Mouse (Mus musculus) embryonic facial prominence, embryonic 15.5 days (tissue): ENCODE measurements around the gene Abhd12b. TPM values are rescaled to one million over a fixed set of nuclear protein-coding genes. Genes with fewer than 3 reads are reported as not detected.

ENCODE experiments used
- ATAC-seq: fragments of 200-750 bp; cut with Nextera tagmentation; 2 replicates; pipeline ENCODE4 v1.8.0; 2017; ENCODE audit warnings: low read depth, moderate TSS enrichment; ENCODE audit not compliant: insufficient number of reproducible peaks, low FRiP score, low TSS enrichment
- H3K27ac ChIP-seq: fragments of 300-500 bp; sonication (generic); replicated peaks from 2 replicates; pipeline ENCODE4 v1.5.1; 2015; ENCODE audit warnings: mild to moderate bottlenecking, inconsistent platforms
- H3K27me3 ChIP-seq: fragments of 300-500 bp; sonication (generic); 2 replicates; pipeline ENCODE4 v1.6.1; 2015; ENCODE audit warnings: inconsistent platforms
- H3K36me3 ChIP-seq: fragments of 300-500 bp; sonication (generic); 2 replicates; pipeline ENCODE4 v1.6.1; 2015; ENCODE audit warnings: mild to moderate bottlenecking, inconsistent platforms
- H3K4me1 ChIP-seq: fragments of 300-500 bp; sonication (generic); 2 replicates; pipeline ENCODE4 v1.6.1; 2015; ENCODE audit warnings: inconsistent platforms
- H3K4me2 ChIP-seq: fragments of 300-500 bp; sonication (generic); replicated peaks from 2 replicates; pipeline ENCODE4 v1.6.1; 2015; ENCODE audit warnings: mild to moderate bottlenecking, inconsistent platforms
- H3K4me3 ChIP-seq: fragments of 300-500 bp; sonication (generic); replicated peaks from 2 replicates; pipeline ENCODE4 v1.5.1; 2015; ENCODE audit warnings: mild to moderate bottlenecking, inconsistent platforms
- H3K9ac ChIP-seq: fragments of 300-500 bp; sonication (generic); 2 replicates; pipeline ENCODE4 v1.6.1; 2015; ENCODE audit warnings: inconsistent platforms
- H3K9me3 ChIP-seq: fragments of 300-500 bp; sonication (generic); replicated peaks from 2 replicates; pipeline ENCODE4 v1.6.1; 2016; ENCODE audit warnings: inconsistent platforms
- WGBS: fragments of 180-500 bp; shearing (Covaris S2); methylation state at CpG from one replicate; pipeline ENCODE4 v1.1.7; 2015; 5-methylcytosine and 5-hydroxymethylcytosine counted together
- polyA plus RNA-seq: library from polyadenylated mRNA; unstranded; fragments of >200 nt; fragmentation: Nextera tagmentation; extraction: Ambion mirVana; gene quantifications from 2 replicates; pipeline ENCODE4 v1.2.1, GENCODE M21; 2015

The Abhd12b gene
- polyA plus RNA-seq, 1 experiment from 2014 or later: 1.1 TPM

GRCm38 (mm10) chr12:70113351-70113750 is 40.6 kb upstream of the Abhd12b start, which contains the start of gene Nin:
Gene Nin, minus strand, starts transcription at chr12:70113717.
- H3K4me3 ChIP-seq: no peak within 1 kb of the TSS; the same call in 1 of the 2 replicates
- H3K9me3 ChIP-seq: no peaks in the 10 kb centered on the region
- H3K27ac ChIP-seq: no peak within 1 kb of the TSS
- ATAC-seq: no peak
- 49% methylated on average over 11 of the region's 11 CpGs for WGBS
- H3K27me3 ChIP-seq: 0 out of 2 replicates have a peak, but pooled peaks cover 3% of the 10 kb centered on the region
- H3K36me3 ChIP-seq: no peaks in the 10 kb centered on the region
- H3K9ac ChIP-seq: no peak within 1 kb of the TSS
- peaks cover 22% of the 10 kb centered on the region for H3K4me1 ChIP-seq
- no peak within 1 kb of the TSS for H3K4me2 ChIP-seq

- 0 out of 2 replicates have a peak, but pooled peaks cover 2% of the 10 kb centered on the region for H3K27me3 ChIP-seq
- H3K9ac ChIP-seq: no peak overlapping the region
- no peak overlapping the region for H3K4me2 ChIP-seq
- H3K36me3 ChIP-seq: no peaks in the 10 kb centered on the region
- H3K9me3 ChIP-seq: no peaks in the 10 kb centered on the region
- H3K4me1 ChIP-seq: peaks cover 6% of the 10 kb centered on the region
- no peak overlapping the region for H3K4me3 ChIP-seq
- ATAC-seq: no peak
- H3K27ac ChIP-seq: no peak overlapping the region
- WGBS: 81% methylated on average over 10 of the region's 10 CpGs
Measured at GRCm38 (mm10) chr12:70117146-70117545, 36.8 kb upstream of the Abhd12b start.

- Histone ChIP-seq H3K27me3 (no peaks in the 10 kb centered on the region), H3K4me1 (no peaks in the 10 kb centered on the region), H3K4me2 (no peak overlapping the region), H3K36me3 (no peaks in the 10 kb centered on the region), H3K4me3 (no peak overlapping the region), H3K9me3 (no peaks in the 10 kb centered on the region), H3K9ac (no peak overlapping the region), H3K27ac (no peak overlapping the region)
- 79% methylated on average over 10 of the region's 10 CpGs for WGBS
- no peak for ATAC-seq
Measured at GRCm38 (mm10) chr12:70118721-70119345, 35.1 kb upstream of the Abhd12b start.

- Histone ChIP-seq H3K4me3 (no peak overlapping the region), H3K9ac (no peak overlapping the region), H3K27me3 (no peaks in the 10 kb centered on the region), H3K4me1 (no peaks in the 10 kb centered on the region), H3K9me3 (no peaks in the 10 kb centered on the region), H3K36me3 (no peaks in the 10 kb centered on the region), H3K4me2 (no peak overlapping the region), H3K27ac (no peak overlapping the region)
- 62% methylated on average over 2 of the region's 2 CpGs for WGBS
- ATAC-seq: no peak
Measured at GRCm38 (mm10) chr12:70119552-70119951, 34.4 kb upstream of the Abhd12b start.

- no peaks in the 10 kb centered on the region for H3K36me3 ChIP-seq
- H3K4me1 ChIP-seq: no peaks in the 10 kb centered on the region
- no peak for ATAC-seq
- no peaks in the 10 kb centered on the region for H3K9me3 ChIP-seq
- WGBS: 89% methylated on average over 4 of the region's 4 CpGs
- H3K4me2 ChIP-seq: no peak overlapping the region
- no peaks in the 10 kb centered on the region for H3K27me3 ChIP-seq
- H3K4me3 ChIP-seq: no peak overlapping the region
- H3K9ac ChIP-seq: no peak overlapping the region
- no peak overlapping the region for H3K27ac ChIP-seq
Measured at GRCm38 (mm10) chr12:70126626-70127025, 27.3 kb upstream of the Abhd12b start.

- ATAC-seq: no peak
- H3K27ac ChIP-seq: no peak overlapping the region
- no peaks in the 10 kb centered on the region for H3K27me3 ChIP-seq
- no peak overlapping the region for H3K4me2 ChIP-seq
- WGBS: 55% methylated on average over 5 of the region's 5 CpGs
- no peak overlapping the region for H3K9ac ChIP-seq
- no peak overlapping the region for H3K4me3 ChIP-seq
- H3K9me3 ChIP-seq: no peaks in the 10 kb centered on the region
- H3K36me3 ChIP-seq: no peaks in the 10 kb centered on the region
- no peaks in the 10 kb centered on the region for H3K4me1 ChIP-seq
Measured at GRCm38 (mm10) chr12:70129105-70129504, 24.8 kb upstream of the Abhd12b start.

- H3K9ac ChIP-seq: no peak overlapping the region
- H3K4me2 ChIP-seq: peak overlapping the region; percentile 40
- H3K4me1 ChIP-seq: no peaks in the 10 kb centered on the region
- no peak for ATAC-seq
- peak overlapping the region; percentile 29 for H3K4me3 ChIP-seq
- H3K27ac ChIP-seq: no peak overlapping the region
- no peaks in the 10 kb centered on the region for H3K27me3 ChIP-seq
- no peaks in the 10 kb centered on the region for H3K9me3 ChIP-seq
- H3K36me3 ChIP-seq: no peaks in the 10 kb centered on the region
- WGBS: 30% methylated on average over 20 of the region's 20 CpGs
Measured at GRCm38 (mm10) chr12:70131042-70131675, 22.8 kb upstream of the Abhd12b start.

- ATAC-seq: no peak
- H3K36me3 ChIP-seq: no peaks in the 10 kb centered on the region
- no peaks in the 10 kb centered on the region for H3K4me1 ChIP-seq
- H3K4me2 ChIP-seq: no peak overlapping the region
- H3K9me3 ChIP-seq: no peaks in the 10 kb centered on the region
- H3K27ac ChIP-seq: no peak overlapping the region
- no peaks in the 10 kb centered on the region for H3K27me3 ChIP-seq
- WGBS: 83% methylated on average over 20 of the region's 20 CpGs
- no peak overlapping the region for H3K9ac ChIP-seq
- no peak overlapping the region for H3K4me3 ChIP-seq
Measured at GRCm38 (mm10) chr12:70134627-70135235, 19.2 kb upstream of the Abhd12b start.

GRCm38 (mm10) chr12:70136185-70136756 is 17.7 kb upstream of the Abhd12b start:
- H3K4me3 ChIP-seq: no peak overlapping the region
- H3K27me3 ChIP-seq: no peaks in the 10 kb centered on the region
- no peak overlapping the region; the same call in 1 of the 2 replicates for H3K9ac ChIP-seq
- no peaks in the 10 kb centered on the region for H3K9me3 ChIP-seq
- H3K27ac ChIP-seq: no peak overlapping the region
- H3K4me1 ChIP-seq: no peaks in the 10 kb centered on the region
- ATAC-seq: no peak; the same call in 1 of the 2 replicates
- no peaks in the 10 kb centered on the region for H3K36me3 ChIP-seq
- WGBS: 60% methylated on average over 12 of the region's 12 CpGs
- H3K4me2 ChIP-seq: no peak overlapping the region

GRCm38 (mm10) chr12:70137095-70137494 is 16.8 kb upstream of the Abhd12b start:
- Histone ChIP-seq H3K27me3 (no peaks in the 10 kb centered on the region), H3K27ac (no peak overlapping the region), H3K4me3 (no peak overlapping the region), H3K9ac (no peak overlapping the region), H3K36me3 (no peaks in the 10 kb centered on the region), H3K9me3 (no peaks in the 10 kb centered on the region), H3K4me2 (no peak overlapping the region), H3K4me1 (no peaks in the 10 kb centered on the region)
- ATAC-seq: no peak
- 74% methylated on average over 4 of the region's 4 CpGs for WGBS

- Histone ChIP-seq H3K36me3 (no peaks in the 10 kb centered on the region), H3K4me1 (no peaks in the 10 kb centered on the region), H3K4me3 (no peak overlapping the region), H3K27ac (no peak overlapping the region), H3K27me3 (no peaks in the 10 kb centered on the region), H3K4me2 (no peak overlapping the region), H3K9me3 (no peaks in the 10 kb centered on the region), H3K9ac (no peak overlapping the region)
- ATAC-seq: no peak
- 72% methylated on average over 9 of the region's 9 CpGs for WGBS
Measured at GRCm38 (mm10) chr12:70137626-70138025, 16.3 kb upstream of the Abhd12b start.
